Mouse (Mus musculus) stomach, embryonic 16.5 days (tissue): ENCODE measurements around the gene Olfr574. TPM values are rescaled to one million over a fixed set of nuclear protein-coding genes. Genes with fewer than 3 reads are reported as not detected.

Experiments
- ATAC-seq: fragments of 200-750 bp; cut with Nextera tagmentation; 2 replicates; pipeline ENCODE4 v1.8.0; 2017; ENCODE audit warnings: moderate number of reproducible peaks, moderate TSS enrichment; ENCODE audit not compliant: insufficient read depth, low FRiP score
- H3K27ac ChIP-seq: fragments of 300-500 bp; sonication (generic); 2 replicates; pipeline ENCODE4 v1.5.1; 2014; ENCODE audit warnings: low read length
- H3K27me3 ChIP-seq: fragments of 300-500 bp; sonication (generic); 2 replicates; pipeline ENCODE4 v1.6.1; 2014; ENCODE audit warnings: low read length, control low read depth, mixed read lengths; ENCODE audit not compliant: control insufficient read depth, insufficient read depth
- H3K36me3 ChIP-seq: fragments of 300-500 bp; sonication (generic); 2 replicates; pipeline ENCODE4 v1.6.1; 2014; ENCODE audit warnings: low read length; ENCODE audit not compliant: control insufficient read depth, insufficient read depth
- H3K4me1 ChIP-seq: fragments of 300-500 bp; sonication (generic); 2 replicates; pipeline ENCODE4 v1.6.1; 2014; ENCODE audit warnings: low read length, control low read depth, mixed read lengths; ENCODE audit not compliant: control insufficient read depth, insufficient read depth
- H3K4me2 ChIP-seq: fragments of 300-500 bp; sonication (generic); 2 replicates; pipeline ENCODE4 v1.6.1; 2014; ENCODE audit warnings: low read depth, low read length, mixed read lengths
- H3K4me3 ChIP-seq: fragments of 300-500 bp; sonication (generic); replicated peaks from 2 replicates; pipeline ENCODE4 v1.5.1; 2014; ENCODE audit warnings: mild to moderate bottlenecking, low read length
- H3K9ac ChIP-seq: fragments of 300-500 bp; sonication (generic); 2 replicates; pipeline ENCODE4 v1.6.1; 2014; ENCODE audit warnings: low read length
- H3K9me3 ChIP-seq: fragments of 300-500 bp; sonication (generic); replicated peaks from 2 replicates; pipeline ENCODE4 v1.6.1; 2016; ENCODE audit warnings: low read length, control low read depth; ENCODE audit not compliant: control insufficient read depth
- WGBS: fragments of 180-500 bp; shearing (Covaris S2); extraction: QIAGEN DNeasy Blood & Tissue Kit; methylation state at CpG from one replicate; pipeline ENCODE4 v1.1.7; 2014; 5-methylcytosine and 5-hydroxymethylcytosine counted together
- polyA plus RNA-seq: library from polyadenylated mRNA; unstranded; fragments of >200 nt; fragmentation: Nextera tagmentation; extraction: Ambion mirVana; gene quantifications from 2 replicates; pipeline ENCODE4 v1.2.1, GENCODE M21; 2015

Olfr574 gene
- polyA plus RNA-seq, 1 experiment from 2014 or later = not detected

GRCm38 (mm10) chr7:102950732-102951131 lies 2.5 kb downstream of the Olfr574 start:
- Histone ChIP-seq H3K4me1 (no peaks in the 10 kb centered on the region), H3K9me3 (no peaks in the 10 kb centered on the region), H3K27me3 (no peaks in the 10 kb centered on the region), H3K4me3 (no peak overlapping the region), H3K4me2 (no peak overlapping the region), H3K36me3 (no peaks in the 10 kb centered on the region), H3K27ac (no peak overlapping the region), H3K9ac (no peak overlapping the region)
- 45% methylated on average over 1 of the region's 1 CpGs for WGBS
- no peak for ATAC-seq

DNA sequence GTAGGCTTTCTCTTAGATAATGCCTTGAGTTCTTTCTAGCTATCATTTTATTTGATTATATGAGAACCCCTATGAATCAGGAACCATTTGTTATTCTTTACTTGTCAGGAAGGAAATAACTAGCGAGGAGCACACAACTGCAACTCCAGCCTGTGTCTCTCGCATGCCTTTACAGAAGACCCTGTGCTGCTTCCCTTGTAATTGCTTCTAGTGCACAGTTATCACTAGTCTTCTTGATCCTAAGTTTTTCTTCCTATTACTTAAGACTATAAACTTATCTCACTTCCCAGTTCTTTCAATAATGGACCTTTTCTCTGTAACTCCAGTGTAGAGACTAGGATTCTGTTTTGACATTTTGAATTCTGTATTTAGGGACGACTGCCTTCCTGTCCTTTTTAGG lies 9.9 kb downstream of the Olfr574 start:
- 62% methylated on average over 3 of the region's 3 CpGs for WGBS

GRCm38 (mm10) chr7:102958593-102958992 lies 10.3 kb downstream of the Olfr574 start, which contains the start of gene Olfr575:
Olfr575 (minus strand) TSS chr7:102958775.
- Histone ChIP-seq H3K9me3 (no peaks in the 10 kb centered on the region), H3K36me3 (no peaks in the 10 kb centered on the region), H3K27ac (no peak within 1 kb of the TSS), H3K27me3 (no peaks in the 10 kb centered on the region), H3K4me2 (no peak within 1 kb of the TSS), H3K4me1 (no peaks in the 10 kb centered on the region), H3K9ac (no peak within 1 kb of the TSS), H3K4me3 (no peak within 1 kb of the TSS)
- 33% methylated on average over 1 of the region's 1 CpGs for WGBS
- no peak for ATAC-seq

More for the DNA sequence above, 9.9 kb downstream of the Olfr574 start:
- Histone ChIP-seq H3K4me3 (no peak overlapping the region), H3K36me3 (no peaks in the 10 kb centered on the region), H3K27ac (no peak overlapping the region), H3K27me3 (no peaks in the 10 kb centered on the region), H3K9me3 (no peaks in the 10 kb centered on the region), H3K9ac (no peak overlapping the region), H3K4me2 (no peak overlapping the region), H3K4me1 (no peaks in the 10 kb centered on the region)
- ATAC-seq = no peak

GRCm38 (mm10) chr7:102962360-102962759 lies 14.1 kb downstream of the Olfr574 start, which contains the start of gene Olfr576:
Olfr576 (plus strand) TSS chr7:102962660.
- Histone ChIP-seq H3K9me3 (no peaks in the 10 kb centered on the region), H3K27me3 (no peaks in the 10 kb centered on the region), H3K4me1 (no peaks in the 10 kb centered on the region), H3K4me2 (no peak within 1 kb of the TSS), H3K36me3 (no peaks in the 10 kb centered on the region), H3K27ac (no peak within 1 kb of the TSS), H3K4me3 (no peak within 1 kb of the TSS), H3K9ac (no peak within 1 kb of the TSS)
- WGBS = 24% methylated on average over 2 of the region's 2 CpGs
- no peak for ATAC-seq

DNA sequence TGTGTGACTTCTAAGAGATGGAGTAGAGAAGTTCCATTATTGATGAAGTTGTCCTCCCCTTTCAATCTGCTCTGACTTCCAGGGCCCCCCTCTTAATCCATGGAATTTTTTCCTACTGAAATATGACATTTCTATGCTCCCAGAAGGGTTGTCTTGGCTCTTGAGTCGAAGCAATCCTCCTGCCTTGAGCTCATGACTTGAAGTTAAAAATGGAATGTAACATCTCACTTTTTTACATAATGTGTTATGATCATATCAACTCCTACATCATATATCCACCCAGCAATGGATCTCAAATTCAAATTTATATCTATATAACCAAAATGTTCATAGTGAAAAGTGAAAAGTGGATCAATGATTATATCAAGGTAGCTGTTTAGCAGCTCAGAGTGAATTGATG lies 26.1 kb downstream of the Olfr574 start:
- WGBS = 50% methylated on average over 1 of the region's 1 CpGs
- ATAC-seq = no peak
- Histone ChIP-seq H3K36me3 (no peaks in the 10 kb centered on the region), H3K4me3 (no peak overlapping the region), H3K9ac (no peak overlapping the region), H3K4me2 (no peak overlapping the region), H3K27me3 (no peaks in the 10 kb centered on the region), H3K9me3 (no peaks in the 10 kb centered on the region), H3K4me1 (no peaks in the 10 kb centered on the region), H3K27ac (no peak overlapping the region)

- Histone ChIP-seq H3K4me1 (no peaks in the 10 kb centered on the region), H3K27ac (no peak within 1 kb of the TSS), H3K4me3 (no peak within 1 kb of the TSS), H3K36me3 (no peaks in the 10 kb centered on the region), H3K9ac (no peak within 1 kb of the TSS), H3K9me3 (no peaks in the 10 kb centered on the region), H3K27me3 (no peaks in the 10 kb centered on the region), H3K4me2 (no peak within 1 kb of the TSS)
- ATAC-seq = no peak
- 72% methylated on average over 2 of the region's 2 CpGs for WGBS
These were observed 27.6 kb downstream of the Olfr574 start, which contains the start of gene Olfr577 for GRCm38 (mm10) chr7:102975843-102976242. Olfr577 (minus strand) TSS chr7:102975943.

- H3K4me1 ChIP-seq = no peaks in the 10 kb centered on the region
- H3K9ac ChIP-seq = no peak within 1 kb of the TSS
- H3K4me3 ChIP-seq = no peak within 1 kb of the TSS
- no peaks in the 10 kb centered on the region for H3K27me3 ChIP-seq
- H3K27ac ChIP-seq = no peak within 1 kb of the TSS
- no peak for ATAC-seq
- no peak within 1 kb of the TSS for H3K4me2 ChIP-seq
- WGBS = 57% methylated on average over 3 of the region's 3 CpGs
- H3K36me3 ChIP-seq = no peaks in the 10 kb centered on the region
- H3K9me3 ChIP-seq = no peaks in the 10 kb centered on the region
These were observed 41.0 kb downstream of the Olfr574 start, which contains the start of gene Olfr578 for GRCm38 (mm10) chr7:102989224-102989623. Olfr578 (minus strand) TSS chr7:102989324.

Other genes with a start within 250 kb of the Olfr574 start
- gene Olfr558, start 246.3 kb upstream of the Olfr574 start, polyA plus RNA-seq = 0.45 and 0.75 TPM in 2 replicates
- not detected in 2 replicates for gene Olfr33, start 229.4 kb upstream of the Olfr574 start, polyA plus RNA-seq
- gene Olfr559, start 221.0 kb upstream of the Olfr574 start, polyA plus RNA-seq = not detected in 2 replicates
- not detected in 2 replicates for gene Olfr560, start 189.1 kb upstream of the Olfr574 start, polyA plus RNA-seq
- 0.34 and 0.72 TPM in 2 replicates for gene Olfr78, start 189.0 kb upstream of the Olfr574 start, polyA plus RNA-seq
- not detected in 2 replicates for gene Olfr561, start 177.2 kb upstream of the Olfr574 start, polyA plus RNA-seq
- gene Olfr564, start 145.0 kb upstream of the Olfr574 start, polyA plus RNA-seq = not detected in 2 replicates
- not detected in 2 replicates for gene Olfr566, start 89.7 kb upstream of the Olfr574 start, polyA plus RNA-seq
- gene Olfr568, start 71.3 kb upstream of the Olfr574 start, polyA plus RNA-seq = not detected in 2 replicates
- not detected in 2 replicates for gene Olfr569, start 57.6 kb upstream of the Olfr574 start, polyA plus RNA-seq
- gene Olfr570, start 53.9 kb upstream of the Olfr574 start, polyA plus RNA-seq = not detected in 2 replicates
- gene Olfr571, start 30.9 kb upstream of the Olfr574 start, polyA plus RNA-seq = not detected in 2 replicates
- not detected in 2 replicates for gene Olfr572, start 24.1 kb upstream of the Olfr574 start, polyA plus RNA-seq
- not detected in 2 replicates for gene Olfr573-ps1, start 5.9 kb upstream of the Olfr574 start, polyA plus RNA-seq
- not detected in 2 replicates for gene Olfr575, start 10.3 kb downstream of the Olfr574 start, polyA plus RNA-seq
- not detected in 2 replicates for gene Olfr576, start 14.2 kb downstream of the Olfr574 start, polyA plus RNA-seq
- not detected in 2 replicates for gene Olfr577, start 27.5 kb downstream of the Olfr574 start, polyA plus RNA-seq
- gene Olfr578, start 40.9 kb downstream of the Olfr574 start, polyA plus RNA-seq = not detected in 2 replicates
- not detected in 2 replicates for gene Olfr582, start 89.6 kb downstream of the Olfr574 start, polyA plus RNA-seq
- gene Olfr583, start 102.8 kb downstream of the Olfr574 start, polyA plus RNA-seq = not detected in 2 replicates
- not detected in 2 replicates for gene Olfr584, start 133.4 kb downstream of the Olfr574 start, polyA plus RNA-seq
- not detected in 2 replicates for gene Olfr585, start 149.3 kb downstream of the Olfr574 start, polyA plus RNA-seq
- not detected in 2 replicates for gene Olfr586, start 177.2 kb downstream of the Olfr574 start, polyA plus RNA-seq
- not detected in 2 replicates for gene Olfr588-ps1, start 192.4 kb downstream of the Olfr574 start, polyA plus RNA-seq
- not detected in 2 replicates for gene Olfr589, start 207.9 kb downstream of the Olfr574 start, polyA plus RNA-seq
- gene Olfr591, start 229.9 kb downstream of the Olfr574 start, polyA plus RNA-seq = not detected in 2 replicates
- not detected in 2 replicates for gene Olfr592, start 236.3 kb downstream of the Olfr574 start, polyA plus RNA-seq